Mouse (Mus musculus): ENCODE results near the gene Map2k3. TPM values are rescaled to one million over a fixed set of nuclear protein-coding genes. Genes with fewer than 3 reads are reported as not detected.
A peak's percentile ranks its signal among the peaks of the same experiment; 100 is the strongest.

The Map2k3 gene
- polyA plus RNA-seq, 1 experiment from 2014 or later = 80.0 TPM

DNA sequence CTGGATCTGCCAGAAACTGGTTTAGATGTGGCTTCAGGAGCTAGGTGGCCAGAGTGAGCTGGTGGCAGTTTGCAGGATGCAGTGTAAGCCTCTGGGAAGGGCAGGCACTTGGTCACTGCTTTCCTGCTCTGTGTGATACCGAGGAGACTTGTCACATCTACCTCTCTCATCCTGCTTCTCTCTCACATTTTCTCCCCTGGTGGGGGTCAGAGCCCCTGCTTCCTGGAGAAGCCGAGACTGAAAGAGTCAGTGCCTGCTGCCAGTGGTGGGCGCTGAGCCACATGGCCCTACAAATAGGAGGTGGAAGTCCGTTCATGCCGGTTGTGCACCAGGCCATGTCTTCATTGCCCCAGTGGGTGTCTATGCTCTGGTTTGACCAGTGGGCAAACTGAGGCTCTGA, 8.7 kb downstream of the Map2k3 start:
- Histone ChIP-seq H3K27me3 (ENCODE audit: control insufficient read depth, insufficient read depth, low read length) (no peaks in the 10 kb centered on the region), H3K4me1 (ENCODE audit: control insufficient read depth, insufficient read depth, low read length) (peaks cover 13% of the 10 kb centered on the region), H3K4me2 (replicated peaks; ENCODE audit: low read depth, low read length) (no peak overlapping the region), H3K4me3 (ENCODE audit: low read depth, low read length) (no peak overlapping the region), H3K27ac (ENCODE audit: low read length) (0 out of 2 replicates have a peak overlapping the region, but pooled peaks have one; percentile 56), H3K36me3 (ENCODE audit: control insufficient read depth, insufficient read depth, low read length) (peaks cover 24% of the 10 kb centered on the region; the same call in 1 of the 2 replicates), H3K9me3 (ENCODE audit: control insufficient read depth, low read depth, low read length) (no peaks in the 10 kb centered on the region), H3K9ac (replicated peaks; ENCODE audit: low read depth, low read length) (no peak overlapping the region)
- 79% methylated on average over 5 of the region's 5 CpGs for WGBS
- ATAC-seq (ENCODE audit: insufficient number of reproducible peaks, insufficient read depth, low FRiP score, low read depth) = no peak

DNA sequence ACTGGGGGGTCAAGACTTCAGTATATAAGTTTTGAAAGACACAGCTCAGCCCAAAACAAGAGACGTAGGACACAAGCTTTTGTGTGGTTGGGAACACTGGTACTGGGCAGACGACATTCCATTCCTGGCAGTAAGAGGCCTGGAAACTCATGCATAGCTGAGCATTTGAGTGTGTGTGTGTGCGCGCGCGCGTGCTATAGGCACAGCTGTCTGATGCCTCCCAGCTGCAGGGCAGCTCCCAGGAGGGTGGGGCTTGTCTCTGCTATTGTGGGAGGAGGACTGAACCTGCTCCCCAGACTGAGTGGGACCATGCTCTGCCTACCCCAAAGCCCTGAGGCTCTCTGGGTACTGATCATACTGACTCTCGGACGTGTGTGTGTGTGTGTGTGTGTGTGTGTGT, 9.5 kb downstream of the Map2k3 start:
- H3K9me3 ChIP-seq (ENCODE audit: control insufficient read depth, low read depth, low read length) = no peaks in the 10 kb centered on the region
- peak overlapping the region; percentile 56; the same call in 1 of the 2 replicates for H3K27ac ChIP-seq (ENCODE audit: low read length)
- H3K4me3 ChIP-seq (ENCODE audit: low read depth, low read length) = no peak overlapping the region
- peaks cover 13% of the 10 kb centered on the region for H3K4me1 ChIP-seq (ENCODE audit: control insufficient read depth, insufficient read depth, low read length)
- WGBS = 10% methylated on average over 9 of the region's 9 CpGs
- no peak overlapping the region for H3K4me2 ChIP-seq (replicated peaks; ENCODE audit: low read depth, low read length)
- ATAC-seq (ENCODE audit: insufficient number of reproducible peaks, insufficient read depth, low FRiP score, low read depth) = peak; percentile 77
- peaks cover 26% of the 10 kb centered on the region; the same call in 1 of the 2 replicates for H3K36me3 ChIP-seq (ENCODE audit: control insufficient read depth, insufficient read depth, low read length)
- H3K9ac ChIP-seq (replicated peaks; ENCODE audit: low read depth, low read length) = no peak overlapping the region
- no peaks in the 10 kb centered on the region for H3K27me3 ChIP-seq (ENCODE audit: control insufficient read depth, insufficient read depth, low read length)

- 89% methylated on average over 9 of the region's 9 CpGs for WGBS
Measured at GRCm38 (mm10) chr11:60942263-60943015, 10.6 kb downstream of the Map2k3 start.

GRCm38 (mm10) chr11:60945003-60945402, 13.2 kb downstream of the Map2k3 start:
- 82% methylated on average over 4 of the region's 4 CpGs for WGBS
- H3K4me1 ChIP-seq (ENCODE audit: control insufficient read depth, insufficient read depth, low read length) = peaks cover 13% of the 10 kb centered on the region
- no peak overlapping the region for H3K4me3 ChIP-seq (ENCODE audit: low read depth, low read length)
- no peak overlapping the region for H3K9ac ChIP-seq (replicated peaks; ENCODE audit: low read depth, low read length)
- H3K27me3 ChIP-seq (ENCODE audit: control insufficient read depth, insufficient read depth, low read length) = no peaks in the 10 kb centered on the region
- no peak overlapping the region for H3K27ac ChIP-seq (ENCODE audit: low read length)
- no peak overlapping the region for H3K4me2 ChIP-seq (replicated peaks; ENCODE audit: low read depth, low read length)
- peaks cover 57% of the 10 kb centered on the region for H3K36me3 ChIP-seq (ENCODE audit: control insufficient read depth, insufficient read depth, low read length)
- ATAC-seq (ENCODE audit: insufficient number of reproducible peaks, insufficient read depth, low FRiP score, low read depth) = no peak
- no peaks in the 10 kb centered on the region for H3K9me3 ChIP-seq (ENCODE audit: control insufficient read depth, low read depth, low read length)

More at GRCm38 (mm10) chr11:60942263-60943015, 10.6 kb downstream of the Map2k3 start:
- no peak overlapping the region for H3K4me3 ChIP-seq (ENCODE audit: low read depth, low read length)
- peaks cover 36% of the 10 kb centered on the region; the same call in 1 of the 2 replicates for H3K36me3 ChIP-seq (ENCODE audit: control insufficient read depth, insufficient read depth, low read length)
- ATAC-seq (ENCODE audit: insufficient number of reproducible peaks, insufficient read depth, low FRiP score, low read depth) = no peak
- no peaks in the 10 kb centered on the region for H3K27me3 ChIP-seq (ENCODE audit: control insufficient read depth, insufficient read depth, low read length)
- no peaks in the 10 kb centered on the region for H3K9me3 ChIP-seq (ENCODE audit: control insufficient read depth, low read depth, low read length)
- H3K9ac ChIP-seq (replicated peaks; ENCODE audit: low read depth, low read length) = no peak overlapping the region
- no peak overlapping the region for H3K4me2 ChIP-seq (replicated peaks; ENCODE audit: low read depth, low read length)
- H3K4me1 ChIP-seq (ENCODE audit: control insufficient read depth, insufficient read depth, low read length) = peaks cover 13% of the 10 kb centered on the region
- no peak overlapping the region for H3K27ac ChIP-seq (ENCODE audit: low read length)

DNA sequence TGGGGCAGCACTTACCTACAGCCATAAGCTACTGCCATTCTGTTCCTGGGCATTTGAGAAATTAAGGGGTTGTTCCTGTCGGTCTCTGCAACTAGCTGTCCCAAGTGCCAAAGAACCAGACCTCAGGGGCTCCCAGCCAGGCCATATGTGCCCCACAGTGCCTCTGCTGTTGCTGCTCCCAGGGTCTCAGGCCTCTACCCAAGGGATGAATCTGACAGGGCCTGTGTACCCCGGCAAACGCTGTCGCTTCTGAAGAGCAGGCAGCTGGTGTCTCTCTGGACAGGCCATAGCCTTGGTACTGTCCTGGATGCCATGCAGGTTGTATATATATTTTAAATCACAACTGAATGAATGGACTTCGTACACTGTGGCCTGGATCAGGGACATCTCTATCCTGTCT, 20.1 kb downstream of the Map2k3 start:
- Histone ChIP-seq H3K9me3 (ENCODE audit: control insufficient read depth, low read depth, low read length) (no peaks in the 10 kb centered on the region), H3K4me2 (replicated peaks; ENCODE audit: low read depth, low read length) (no peak overlapping the region), H3K27ac (ENCODE audit: low read length) (no peak overlapping the region), H3K36me3 (ENCODE audit: control insufficient read depth, insufficient read depth, low read length) (peaks cover 46% of the 10 kb centered on the region), H3K4me1 (ENCODE audit: control insufficient read depth, insufficient read depth, low read length) (no peaks in the 10 kb centered on the region), H3K9ac (replicated peaks; ENCODE audit: low read depth, low read length) (no peak overlapping the region), H3K27me3 (ENCODE audit: control insufficient read depth, insufficient read depth, low read length) (no peaks in the 10 kb centered on the region), H3K4me3 (ENCODE audit: low read depth, low read length) (no peak overlapping the region)
- ATAC-seq (ENCODE audit: insufficient number of reproducible peaks, insufficient read depth, low FRiP score, low read depth) = no peak
- 89% methylated on average over 5 of the region's 5 CpGs for WGBS

- no peaks in the 10 kb centered on the region for H3K27me3 ChIP-seq (ENCODE audit: control insufficient read depth, insufficient read depth, low read length)
- no peak overlapping the region for H3K4me3 ChIP-seq (ENCODE audit: low read depth, low read length)
- H3K4me2 ChIP-seq (replicated peaks; ENCODE audit: low read depth, low read length) = no peak overlapping the region
- H3K27ac ChIP-seq (ENCODE audit: low read length) = no peak overlapping the region
- WGBS = 84% methylated on average over 3 of the region's 3 CpGs
- ATAC-seq (ENCODE audit: insufficient number of reproducible peaks, insufficient read depth, low FRiP score, low read depth) = no peak
- H3K9ac ChIP-seq (replicated peaks; ENCODE audit: low read depth, low read length) = no peak overlapping the region
- no peaks in the 10 kb centered on the region for H3K9me3 ChIP-seq (ENCODE audit: control insufficient read depth, low read depth, low read length)
- H3K4me1 ChIP-seq (ENCODE audit: control insufficient read depth, insufficient read depth, low read length) = no peaks in the 10 kb centered on the region
- H3K36me3 ChIP-seq (ENCODE audit: control insufficient read depth, insufficient read depth, low read length) = peaks cover 42% of the 10 kb centered on the region
Measured at GRCm38 (mm10) chr11:60952362-60952761, 20.5 kb downstream of the Map2k3 start.

DNA sequence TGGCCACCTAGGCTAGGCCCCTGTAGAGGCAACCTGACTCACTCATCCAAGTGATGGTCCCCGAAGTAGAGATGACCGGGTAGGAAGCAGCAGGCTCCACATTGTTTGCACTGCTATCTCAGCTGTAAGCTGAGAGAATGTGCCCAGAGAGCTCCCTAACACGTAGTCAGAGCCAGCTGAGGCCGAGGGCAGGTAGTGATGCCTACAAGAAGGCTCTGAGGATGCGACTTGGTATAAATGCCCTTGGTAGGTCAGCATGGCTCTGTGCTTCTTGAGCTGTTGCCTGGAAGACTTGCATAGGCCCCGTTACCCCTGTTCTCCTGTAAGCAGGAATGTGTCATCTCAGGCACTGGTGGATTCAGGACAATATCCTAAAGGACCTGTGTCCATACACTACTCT, 21.2 kb downstream of the Map2k3 start:
- H3K9ac ChIP-seq (replicated peaks; ENCODE audit: low read depth, low read length) = no peak overlapping the region
- H3K27ac ChIP-seq (ENCODE audit: low read length) = no peak overlapping the region
- no peak overlapping the region for H3K4me3 ChIP-seq (ENCODE audit: low read depth, low read length)
- H3K4me1 ChIP-seq (ENCODE audit: control insufficient read depth, insufficient read depth, low read length) = no peaks in the 10 kb centered on the region
- H3K4me2 ChIP-seq (replicated peaks; ENCODE audit: low read depth, low read length) = no peak overlapping the region
- H3K36me3 ChIP-seq (ENCODE audit: control insufficient read depth, insufficient read depth, low read length) = peaks cover 36% of the 10 kb centered on the region
- no peaks in the 10 kb centered on the region for H3K27me3 ChIP-seq (ENCODE audit: control insufficient read depth, insufficient read depth, low read length)
- 90% methylated on average over 6 of the region's 6 CpGs for WGBS
- ATAC-seq (ENCODE audit: insufficient number of reproducible peaks, insufficient read depth, low FRiP score, low read depth) = no peak
- H3K9me3 ChIP-seq (ENCODE audit: control insufficient read depth, low read depth, low read length) = no peaks in the 10 kb centered on the region

GRCm38 (mm10) chr11:60953803-60954202, 22.0 kb downstream of the Map2k3 start:
- no peaks in the 10 kb centered on the region for H3K27me3 ChIP-seq (ENCODE audit: control insufficient read depth, insufficient read depth, low read length)
- H3K4me3 ChIP-seq (ENCODE audit: low read depth, low read length) = no peak overlapping the region
- no peaks in the 10 kb centered on the region for H3K4me1 ChIP-seq (ENCODE audit: control insufficient read depth, insufficient read depth, low read length)
- H3K4me2 ChIP-seq (replicated peaks; ENCODE audit: low read depth, low read length) = no peak overlapping the region
- no peak overlapping the region for H3K27ac ChIP-seq (ENCODE audit: low read length)
- 7% methylated on average over 15 of the region's 15 CpGs for WGBS
- peaks cover 27% of the 10 kb centered on the region for H3K36me3 ChIP-seq (ENCODE audit: control insufficient read depth, insufficient read depth, low read length)
- no peak overlapping the region for H3K9ac ChIP-seq (replicated peaks; ENCODE audit: low read depth, low read length)
- ATAC-seq (ENCODE audit: insufficient number of reproducible peaks, insufficient read depth, low FRiP score, low read depth) = peak; percentile 95
- no peaks in the 10 kb centered on the region for H3K9me3 ChIP-seq (ENCODE audit: control insufficient read depth, low read depth, low read length)
